Mouse (Mus musculus): ENCODE measurements around the gene Tnnt2. TPM values are rescaled to one million over a fixed set of nuclear protein-coding genes. Genes with fewer than 3 reads are reported as not detected.
A peak's percentile ranks its signal among the peaks of the same experiment; 100 is the strongest.

The Tnnt2 gene
- polyA plus RNA-seq, 1 experiment from 2014 or later = 5.1 TPM

GRCm38 (mm10) chr1:135807546-135807945 lies 28.6 kb upstream of the Tnnt2 start:
- no peak overlapping the region for H3K4me3 ChIP-seq
- H3K4me2 ChIP-seq (replicated peaks) = no peak overlapping the region
- 0 out of 2 replicates have a peak, but pooled peaks cover 2% of the 10 kb centered on the region for H3K4me1 ChIP-seq
- H3K27ac ChIP-seq = no peak overlapping the region
- no peak for ATAC-seq (ENCODE audit: low FRiP score)
- peaks cover 5% of the 10 kb centered on the region; the same call in 1 of the 2 replicates for H3K27me3 ChIP-seq
- no peak overlapping the region for H3K9ac ChIP-seq
- WGBS = 60% methylated on average over 10 of the region's 10 CpGs
- H3K9me3 ChIP-seq (replicated peaks) = no peaks in the 10 kb centered on the region
- no peaks in the 10 kb centered on the region for H3K36me3 ChIP-seq

- ATAC-seq (ENCODE audit: low FRiP score) = no peak
- Histone ChIP-seq H3K36me3 (no peaks in the 10 kb centered on the region), H3K27me3 (no peaks in the 10 kb centered on the region), H3K4me3 (no peak overlapping the region), H3K4me2 (replicated peaks) (no peak overlapping the region), H3K4me1 (0 out of 2 replicates have a peak, but pooled peaks cover 2% of the 10 kb centered on the region), H3K27ac (no peak overlapping the region), H3K9me3 (replicated peaks) (no peaks in the 10 kb centered on the region), H3K9ac (no peak overlapping the region)
- 77% methylated on average over 2 of the region's 2 CpGs for WGBS
Observed at GRCm38 (mm10) chr1:135810180-135810579, 26.0 kb upstream of the Tnnt2 start.

- ATAC-seq (ENCODE audit: low FRiP score) = peak; percentile 20; the same call in 1 of the 2 replicates
- H3K9ac ChIP-seq = no peak overlapping the region
- H3K27ac ChIP-seq = no peak overlapping the region
- H3K27me3 ChIP-seq = peaks cover 9% of the 10 kb centered on the region
- no peaks in the 10 kb centered on the region for H3K9me3 ChIP-seq (replicated peaks)
- no peak overlapping the region for H3K4me2 ChIP-seq (replicated peaks)
- 37% methylated on average over 7 of the region's 7 CpGs for WGBS
- H3K36me3 ChIP-seq = no peaks in the 10 kb centered on the region
- no peak overlapping the region for H3K4me3 ChIP-seq
- H3K4me1 ChIP-seq = 0 out of 2 replicates have a peak, but pooled peaks cover 2% of the 10 kb centered on the region
Observed at GRCm38 (mm10) chr1:135811016-135811646, 25.0 kb upstream of the Tnnt2 start.

GRCm38 (mm10) chr1:135812205-135812604 lies 23.9 kb upstream of the Tnnt2 start:
- no peak overlapping the region for H3K4me3 ChIP-seq

GRCm38 (mm10) chr1:135812618-135813017 lies 23.5 kb upstream of the Tnnt2 start:
- Histone ChIP-seq H3K9ac (no peak overlapping the region), H3K4me1 (0 out of 2 replicates have a peak, but pooled peaks cover 1% of the 10 kb centered on the region), H3K36me3 (no peaks in the 10 kb centered on the region), H3K4me2 (replicated peaks) (no peak overlapping the region), H3K9me3 (replicated peaks) (no peaks in the 10 kb centered on the region), H3K27me3 (peaks cover 24% of the 10 kb centered on the region), H3K4me3 (no peak overlapping the region), H3K27ac (no peak overlapping the region)
- WGBS = 59% methylated on average over 2 of the region's 2 CpGs
- peak; percentile 7; the same call in 1 of the 2 replicates for ATAC-seq (ENCODE audit: low FRiP score)

More at GRCm38 (mm10) chr1:135812205-135812604, 23.9 kb upstream of the Tnnt2 start:
- H3K36me3 ChIP-seq = no peaks in the 10 kb centered on the region
- ATAC-seq (ENCODE audit: low FRiP score) = no peak
- H3K4me2 ChIP-seq (replicated peaks) = no peak overlapping the region
- H3K9me3 ChIP-seq (replicated peaks) = no peaks in the 10 kb centered on the region
- H3K27me3 ChIP-seq = peaks cover 20% of the 10 kb centered on the region
- WGBS = 77% methylated on average over 3 of the region's 3 CpGs
- 0 out of 2 replicates have a peak, but pooled peaks cover 2% of the 10 kb centered on the region for H3K4me1 ChIP-seq
- H3K27ac ChIP-seq = no peak overlapping the region
- no peak overlapping the region for H3K9ac ChIP-seq

- peak; percentile 10; the same call in 1 of the 2 replicates for ATAC-seq (ENCODE audit: low FRiP score)
- H3K9ac ChIP-seq = no peak overlapping the region
- H3K27me3 ChIP-seq = peaks cover 29% of the 10 kb centered on the region
- no peaks in the 10 kb centered on the region for H3K36me3 ChIP-seq
- H3K4me1 ChIP-seq = peaks cover under 1% of the 10 kb centered on the region; the same call in 1 of the 2 replicates
- no peak overlapping the region for H3K4me3 ChIP-seq
- 68% methylated on average over 4 of the region's 4 CpGs for WGBS
- H3K27ac ChIP-seq = no peak overlapping the region
- H3K9me3 ChIP-seq (replicated peaks) = no peaks in the 10 kb centered on the region
- H3K4me2 ChIP-seq (replicated peaks) = no peak overlapping the region
Observed at GRCm38 (mm10) chr1:135813071-135813470, 23.1 kb upstream of the Tnnt2 start.

- Histone ChIP-seq H3K27ac (no peak overlapping the region), H3K9ac (no peak overlapping the region), H3K36me3 (no peaks in the 10 kb centered on the region), H3K4me1 (peaks cover 8% of the 10 kb centered on the region), H3K27me3 (peaks cover 36% of the 10 kb centered on the region), H3K9me3 (replicated peaks) (no peaks in the 10 kb centered on the region), H3K4me2 (replicated peaks) (no peak overlapping the region), H3K4me3 (no peak overlapping the region)
- 75% methylated on average over 5 of the region's 5 CpGs for WGBS
- ATAC-seq (ENCODE audit: low FRiP score) = no peak
Observed at GRCm38 (mm10) chr1:135813687-135814395, 22.3 kb upstream of the Tnnt2 start.

GRCm38 (mm10) chr1:135814531-135814930 lies 21.6 kb upstream of the Tnnt2 start:
- no peak for ATAC-seq (ENCODE audit: low FRiP score)
- Histone ChIP-seq H3K9me3 (replicated peaks) (no peaks in the 10 kb centered on the region), H3K36me3 (no peaks in the 10 kb centered on the region), H3K27ac (no peak overlapping the region), H3K4me3 (no peak overlapping the region), H3K4me2 (replicated peaks) (no peak overlapping the region), H3K9ac (no peak overlapping the region), H3K27me3 (peaks cover 43% of the 10 kb centered on the region), H3K4me1 (peaks cover 11% of the 10 kb centered on the region)
- 86% methylated on average over 5 of the region's 5 CpGs for WGBS

- H3K27ac ChIP-seq = no peak overlapping the region
- H3K4me1 ChIP-seq = peaks cover 11% of the 10 kb centered on the region
- ATAC-seq (ENCODE audit: low FRiP score) = no peak
- H3K27me3 ChIP-seq = peaks cover 67% of the 10 kb centered on the region
- WGBS = 66% methylated on average over 4 of the region's 4 CpGs
- no peak overlapping the region for H3K4me2 ChIP-seq (replicated peaks)
- no peak overlapping the region for H3K9ac ChIP-seq
- H3K9me3 ChIP-seq (replicated peaks) = no peaks in the 10 kb centered on the region
- H3K4me3 ChIP-seq = no peak overlapping the region
- no peaks in the 10 kb centered on the region for H3K36me3 ChIP-seq
Observed at GRCm38 (mm10) chr1:135817595-135817994, 18.6 kb upstream of the Tnnt2 start.

GRCm38 (mm10) chr1:135818481-135819086 lies 17.6 kb upstream of the Tnnt2 start, which contains the start of gene Lad1:
TSS of gene Lad1 (plus strand) at chr1:135818598.
- under 1% methylated on average over 62 of the region's 63 CpGs for WGBS
- no peaks in the 10 kb centered on the region for H3K9me3 ChIP-seq (replicated peaks)
- peaks cover 67% of the 10 kb centered on the region for H3K27me3 ChIP-seq
- ATAC-seq (ENCODE audit: low FRiP score) = peak; percentile 44
- peak within 1 kb of the TSS; percentile 69 for H3K9ac ChIP-seq
- peaks cover 11% of the 10 kb centered on the region for H3K4me1 ChIP-seq
- H3K27ac ChIP-seq = no peak within 1 kb of the TSS
- H3K4me3 ChIP-seq = peak within 1 kb of the TSS; percentile 60
- H3K4me2 ChIP-seq (replicated peaks) = peak within 1 kb of the TSS; percentile 99
- no peaks in the 10 kb centered on the region for H3K36me3 ChIP-seq

GRCm38 (mm10) chr1:135820071-135820470 lies 16.1 kb upstream of the Tnnt2 start:
- Histone ChIP-seq H3K4me3 (no peak overlapping the region), H3K4me2 (replicated peaks) (no peak overlapping the region), H3K27ac (no peak overlapping the region), H3K36me3 (no peaks in the 10 kb centered on the region), H3K9me3 (replicated peaks) (no peaks in the 10 kb centered on the region), H3K27me3 (peaks cover 67% of the 10 kb centered on the region), H3K9ac (no peak overlapping the region), H3K4me1 (peaks cover 11% of the 10 kb centered on the region)
- WGBS = 80% methylated on average over 10 of the region's 10 CpGs
- ATAC-seq (ENCODE audit: low FRiP score) = no peak

GRCm38 (mm10) chr1:135820736-135821364 lies 15.3 kb upstream of the Tnnt2 start:
- H3K4me2 ChIP-seq (replicated peaks) = no peak overlapping the region
- H3K4me3 ChIP-seq = no peak overlapping the region
- H3K36me3 ChIP-seq = no peaks in the 10 kb centered on the region
- no peak overlapping the region for H3K27ac ChIP-seq
- H3K9ac ChIP-seq = no peak overlapping the region
- ATAC-seq (ENCODE audit: low FRiP score) = no peak
- WGBS = 69% methylated on average over 16 of the region's 16 CpGs
- no peaks in the 10 kb centered on the region for H3K9me3 ChIP-seq (replicated peaks)
- peaks cover 63% of the 10 kb centered on the region for H3K27me3 ChIP-seq
- H3K4me1 ChIP-seq = peaks cover 11% of the 10 kb centered on the region

All from hindbrain, embryonic 12.5 days (tissue).